Mouse (Mus musculus) embryonic fibroblast, embryonic 13.5 days (primary cell): ENCODE measurements around the gene Pdgfb. TPM values are rescaled to one million over a fixed set of nuclear protein-coding genes. Genes with fewer than 3 reads are reported as not detected.
A peak's percentile ranks its signal among the peaks of the same experiment; 100 is the strongest.

Experiments
- H3K27ac ChIP-seq: 2 replicates; pipeline ENCODE4 v1.5.1; 2012; ENCODE audit warnings: low read length, control low read depth, inconsistent platforms; ENCODE audit not compliant: insufficient read depth
- H3K4me1 ChIP-seq: 2 replicates; pipeline ENCODE4 v1.6.1; 2011; ENCODE audit warnings: low read length; ENCODE audit not compliant: control insufficient read depth, insufficient read depth
- H3K4me3 ChIP-seq: 2 replicates; pipeline ENCODE4 v1.5.1; 2011; ENCODE audit warnings: mild to moderate bottlenecking, control low read depth, low read length; ENCODE audit not compliant: insufficient read depth
- CTCF ChIP-seq: IDR thresholded peaks from 2 replicates; pipeline ENCODE4 v1.5.1; 2011; ENCODE audit warnings: mild to moderate bottlenecking, control low read depth, low read length, moderate library complexity, borderline replicate concordance; ENCODE audit not compliant: insufficient read depth
- POLR2A ChIP-seq: IDR thresholded peaks from 2 replicates; pipeline ENCODE4 v1.6.1; 2011; ENCODE audit warnings: low read depth, mild to moderate bottlenecking, control low read depth, low read length, moderate library complexity
- polyA plus RNA-seq: library from polyadenylated mRNA; stranded (reverse); fragments of >200 nt; gene quantifications from 2 replicates; pipeline ENCODE4 v1.2.4, GENCODE M21; 2011; ENCODE audit warnings: low read depth; ENCODE audit not compliant: missing spikeins, insufficient read length

The Pdgfb gene
- 0.70 and 1.0 TPM in 2 replicates for polyA plus RNA-seq

GRCm38 (mm10) chr15:80014321-80015210 is at the start of gene Pdgfb:
Gene Pdgfb, minus strand, starts transcription at chr15:80014977.
- no peak for TF ChIP-seq POLR2A
- TF ChIP-seq CTCF, result no peak
- Histone ChIP-seq H3K27ac (no peak within 1 kb of the TSS), H3K4me1 (no peaks in the 10 kb centered on the region), H3K4me3 (peak within 1 kb of the TSS; percentile 31)

GRCm38 (mm10) chr15:80062821-80063220 is 48.0 kb upstream of the Pdgfb start:
- Histone ChIP-seq H3K4me3 (no peak overlapping the region), H3K4me1 (peaks cover 5% of the 10 kb centered on the region; the same call in 1 of the 2 replicates), H3K27ac (no peak overlapping the region)
- TF ChIP-seq POLR2A (no peak), CTCF (no peak)

- Histone ChIP-seq H3K4me1 (peaks cover 5% of the 10 kb centered on the region; the same call in 1 of the 2 replicates), H3K4me3 (no peak overlapping the region), H3K27ac (no peak overlapping the region)
- no peak for TF ChIP-seq POLR2A
- no peak for TF ChIP-seq CTCF
These were observed 47.6 kb upstream of the Pdgfb start for GRCm38 (mm10) chr15:80062339-80062738.

- TF ChIP-seq CTCF, result no peak
- no peak for TF ChIP-seq POLR2A
- no peak overlapping the region for H3K27ac ChIP-seq
- peaks cover 5% of the 10 kb centered on the region; the same call in 1 of the 2 replicates for H3K4me1 ChIP-seq
- H3K4me3 ChIP-seq, result no peak overlapping the region
These were observed 46.3 kb upstream of the Pdgfb start for GRCm38 (mm10) chr15:80061071-80061550.

GRCm38 (mm10) chr15:80060356-80061070 is 45.7 kb upstream of the Pdgfb start:
- H3K4me3 ChIP-seq, result no peak overlapping the region
- TF ChIP-seq CTCF (no peak), POLR2A (no peak)
- H3K27ac ChIP-seq, result no peak overlapping the region
- peaks cover 5% of the 10 kb centered on the region; the same call in 1 of the 2 replicates for H3K4me1 ChIP-seq

GRCm38 (mm10) chr15:80059606-80060005 is 44.8 kb upstream of the Pdgfb start:
- Histone ChIP-seq H3K27ac (no peak overlapping the region), H3K4me1 (peaks cover 5% of the 10 kb centered on the region; the same call in 1 of the 2 replicates), H3K4me3 (no peak overlapping the region)
- TF ChIP-seq POLR2A (no peak), CTCF (no peak)

GRCm38 (mm10) chr15:80058151-80058550 is 43.4 kb upstream of the Pdgfb start:
- Histone ChIP-seq H3K4me1 (peaks cover 7% of the 10 kb centered on the region), H3K4me3 (no peak overlapping the region), H3K27ac (no peak overlapping the region)
- TF ChIP-seq POLR2A, result no peak
- no peak for TF ChIP-seq CTCF

GRCm38 (mm10) chr15:80054034-80054710 is 39.4 kb upstream of the Pdgfb start:
- H3K27ac ChIP-seq, result no peak overlapping the region
- H3K4me3 ChIP-seq, result no peak overlapping the region
- peaks cover 2% of the 10 kb centered on the region; the same call in 1 of the 2 replicates for H3K4me1 ChIP-seq
- no peak for TF ChIP-seq POLR2A
- TF ChIP-seq CTCF, result no peak

GRCm38 (mm10) chr15:80053381-80054033 is 38.7 kb upstream of the Pdgfb start:
- Histone ChIP-seq H3K27ac (no peak overlapping the region), H3K4me1 (peaks cover 2% of the 10 kb centered on the region; the same call in 1 of the 2 replicates), H3K4me3 (no peak overlapping the region)
- TF ChIP-seq POLR2A (no peak), CTCF (no peak)
